Comparison of ENCODE assay signal across 1 mouse cellular context in the genomic region with DNA sequence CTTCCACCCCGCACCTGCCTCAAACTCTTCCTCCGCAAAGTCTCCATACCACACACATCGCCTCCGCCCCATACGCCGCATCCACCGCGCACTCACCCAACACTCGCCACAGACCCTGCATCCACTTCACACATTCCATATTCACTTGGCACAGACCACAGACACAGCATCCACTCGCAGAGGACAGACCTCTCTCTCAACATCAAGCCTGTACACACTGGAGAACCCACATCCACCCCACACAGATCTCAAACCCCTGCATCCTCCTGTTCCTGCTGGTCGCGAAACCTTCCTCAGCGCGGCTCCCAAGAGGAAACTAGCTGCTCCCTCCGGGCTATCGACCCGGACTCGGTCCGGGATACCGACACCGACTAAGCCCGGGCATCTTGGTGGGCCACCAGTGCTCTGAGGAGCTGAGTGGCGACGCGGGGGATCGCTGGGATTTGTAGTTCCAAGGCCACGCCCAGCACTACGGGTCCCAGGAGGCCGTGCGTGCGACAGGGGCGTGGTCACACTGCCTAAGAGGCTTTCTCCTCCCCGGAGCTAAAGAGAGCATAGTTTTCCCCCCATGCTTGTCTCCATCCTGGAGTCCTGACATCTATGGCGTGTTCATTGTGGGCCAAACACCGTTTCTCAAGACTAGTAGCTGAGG.
A peak's percentile ranks its signal among the peaks of the same experiment; 100 is the strongest.
TF ChIP-seq lines count a peak whose summit lies in the region.

No protein-coding gene starts in this region.

TF ChIP-seq in CH12.LX, 34 proteins besides CTCF, POLR2A, EP300 and RAD21 (continued from another document):
- TF ChIP-seq USF1 (IDR thresholded peaks at IDR 0.05; ENCODE audit: low read depth, low read length) (no peak), ETS1 (conservative IDR thresholded peaks at IDR 0.05; ENCODE audit: low read depth, low read length) (no peak), USF2 (conservative IDR thresholded peaks at IDR 0.05; ENCODE audit: low read depth, low read length) (no peak), ELF1 (IDR thresholded peaks at IDR 0.05; ENCODE audit: low read depth, low read length) (0 out of 2 replicates have a peak, but pooled peaks have one; percentile 8), POLR2AphosphoS2 (IDR thresholded peaks at IDR 0.05; ENCODE audit: low read depth, low read length) (no peak; the same call in 1 of the 2 replicates), MEF2A (IDR thresholded peaks at IDR 0.05; ENCODE audit: borderline replicate concordance, low read depth, low read length) (no peak), UBTF (IDR thresholded peaks at IDR 0.05; ENCODE audit: low read depth, low read length) (no peak), ZKSCAN1 (IDR thresholded peaks at IDR 0.05; ENCODE audit: borderline replicate concordance, low read depth, low read length) (no peak), HCFC1 (IDR thresholded peaks at IDR 0.05; ENCODE audit: low read depth, low read length) (peak; percentile 95), MAFK (IDR thresholded peaks at IDR 0.05; ENCODE audit: insufficient replicate concordance, low read length) (no peak), IRF4 (IDR thresholded peaks at IDR 0.05; ENCODE audit: low read depth, low read length) (no peak), GABPA (IDR thresholded peaks at IDR 0.05; ENCODE audit: insufficient replicate concordance, low read depth, low read length) (no peak; the same call in 1 of the 2 replicates), MYC (IDR thresholded peaks at IDR 0.05; ENCODE audit: low read depth, low read length) (peak; percentile 66)
